Mouse (Mus musculus) ES-E14 (cell line): ENCODE measurements around the gene Mepe.

Experiments
- HCFC1 ChIP-seq: IDR thresholded peaks from 2 replicates; pipeline ENCODE4 v1.6.1; 2012; ENCODE audit warnings: low read length, inconsistent platforms, borderline replicate concordance; ENCODE audit not compliant: insufficient read depth
- MAFK ChIP-seq: IDR thresholded peaks from 2 replicates; pipeline ENCODE4 v1.6.1; 2014; ENCODE audit warnings: mild to moderate bottlenecking, low read depth, low read length, inconsistent platforms; ENCODE audit not compliant: insufficient read depth
- ZNF384 ChIP-seq: IDR thresholded peaks from 2 replicates; pipeline ENCODE4 v1.6.1; 2012; ENCODE audit warnings: low read depth, low read length, inconsistent platforms

GRCm38 (mm10) chr5:104376890-104377289 lies 51.8 kb downstream of the Mepe start:
- TF ChIP-seq HCFC1 (no peak), MAFK (no peak), ZNF384 (no peak)
